Mouse (Mus musculus): ENCODE results near the gene Olfr551. TPM values are rescaled to one million over a fixed set of nuclear protein-coding genes. Genes with fewer than 3 reads are reported as not detected.

The Olfr551 gene
- polyA plus RNA-seq, 1 experiment from 2014 or later: not detected

DNA sequence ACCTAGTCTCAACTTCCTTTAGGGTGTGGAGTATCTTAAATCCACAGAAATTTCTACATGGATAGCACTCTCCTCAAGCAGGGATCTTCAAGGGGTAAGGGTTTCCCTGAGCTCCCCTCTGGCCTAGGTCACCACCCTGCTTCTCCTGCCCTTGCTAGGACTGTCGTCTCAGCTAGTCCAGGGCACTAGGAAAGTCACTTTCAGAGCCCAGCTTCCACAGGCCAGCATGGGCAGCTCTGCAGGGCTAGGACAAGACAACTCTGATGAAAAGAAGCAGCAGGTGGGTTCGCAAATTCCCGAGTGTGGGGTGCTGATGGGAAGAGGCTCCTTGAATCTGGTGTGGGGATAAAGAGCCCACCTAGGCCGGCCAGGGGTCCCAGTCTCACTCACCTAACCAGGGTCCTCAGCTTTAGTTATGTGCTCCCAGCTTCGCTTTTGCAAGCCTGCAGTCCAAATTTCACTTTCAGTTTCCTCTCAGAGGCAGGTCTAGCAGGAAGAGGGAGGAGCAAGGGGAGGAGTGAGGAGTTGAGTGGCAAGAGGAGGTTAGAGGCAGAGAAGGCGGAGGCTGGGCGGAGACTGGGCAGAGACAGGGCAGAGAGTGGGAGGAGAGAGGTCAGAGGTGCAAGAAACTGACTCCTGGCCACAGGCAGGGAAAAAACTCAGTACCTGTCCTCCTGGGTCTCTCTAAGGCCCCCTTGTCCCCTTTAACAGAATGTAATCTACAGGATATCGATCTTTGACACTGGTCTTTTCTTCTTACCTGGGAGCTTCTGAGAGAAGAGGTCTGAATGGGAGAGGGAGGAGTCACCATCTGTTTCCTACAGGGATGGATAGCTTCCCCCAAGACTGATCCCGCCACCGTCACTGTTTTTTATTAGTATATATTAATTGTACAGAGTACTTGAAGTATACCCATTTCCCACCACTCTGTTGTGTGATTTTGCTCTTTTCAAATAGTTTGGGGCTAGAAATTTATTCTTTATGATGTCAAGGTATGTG is 26.4 kb downstream of the Olfr551 start, which contains the start of gene Trim21:
Gene Trim21, minus strand, starts transcription at position 488 of the 999 bp plus-strand sequence.
- ATAC-seq (ENCODE audit: low FRiP score, low TSS enrichment) (peak; percentile 100), DNase-seq (ENCODE audit: low spot score) (peak; percentile 89)
- WGBS: 14% methylated on average over 10 of the region's 10 CpGs
- H3K36me3 ChIP-seq (ENCODE audit: control insufficient read depth, insufficient read depth, low read length): 0 out of 2 replicates have a peak, but pooled peaks cover 2% of the 10 kb centered on the region
- peak within 1 kb of the TSS; percentile 79 for H3K4me2 ChIP-seq (replicated peaks; ENCODE audit: low read depth)
- H3K9ac ChIP-seq (ENCODE audit: low read length): peak within 1 kb of the TSS; percentile 69
- no peaks in the 10 kb centered on the region for H3K9me3 ChIP-seq (ENCODE audit: control insufficient read depth, low read length)
- peak within 1 kb of the TSS; percentile 20 for H3K27ac ChIP-seq (replicated peaks)
- no peaks in the 10 kb centered on the region for H3K4me1 ChIP-seq (replicated peaks; ENCODE audit: control insufficient read depth, insufficient read depth)
- TF ChIP-seq CTCF (IDR thresholded peaks at IDR 0.05; ENCODE audit: low read depth): no peak
- TF ChIP-seq EP300 (optimal IDR thresholded peaks at IDR 0.05): no peak
- H3K27me3 ChIP-seq (ENCODE audit: control insufficient read depth, insufficient read depth, low read length): no peaks in the 10 kb centered on the region
- H3K4me3 ChIP-seq (ENCODE audit: low read depth, low read length): peak within 1 kb of the TSS; percentile 54

GRCm38 (mm10) chr7:102553279-102553678 is 38.4 kb downstream of the Olfr551 start:
- Histone ChIP-seq H3K4me3 (ENCODE audit: low read depth, low read length) (no peak overlapping the region), H3K27me3 (ENCODE audit: control insufficient read depth, insufficient read depth, low read length) (no peaks in the 10 kb centered on the region), H3K9me3 (ENCODE audit: control insufficient read depth, low read length) (no peaks in the 10 kb centered on the region), H3K27ac (replicated peaks) (no peak overlapping the region), H3K9ac (ENCODE audit: low read length) (no peak overlapping the region), H3K4me1 (replicated peaks; ENCODE audit: control insufficient read depth, insufficient read depth) (no peaks in the 10 kb centered on the region), H3K4me2 (replicated peaks; ENCODE audit: low read depth) (no peak overlapping the region), H3K36me3 (ENCODE audit: control insufficient read depth, insufficient read depth, low read length) (no peaks in the 10 kb centered on the region)
- no peak for DNase-seq (ENCODE audit: low spot score)
- ATAC-seq (ENCODE audit: low FRiP score, low TSS enrichment): no peak
- WGBS: 65% methylated on average over 3 of the region's 3 CpGs
- no peak for TF ChIP-seq EP300 (optimal IDR thresholded peaks at IDR 0.05)
- TF ChIP-seq CTCF (IDR thresholded peaks at IDR 0.05; ENCODE audit: low read depth): no peak

GRCm38 (mm10) chr7:102549570-102549969 is 42.1 kb downstream of the Olfr551 start, which contains the start of gene Olfr549:
Gene Olfr549 (plus strand): TSS chr7:102549870.
- WGBS: 95% methylated on average over 3 of the region's 3 CpGs
- no peak within 1 kb of the TSS for H3K27ac ChIP-seq (replicated peaks)
- ATAC-seq (ENCODE audit: low FRiP score, low TSS enrichment) (no peak), DNase-seq (ENCODE audit: low spot score) (no peak)
- no peak within 1 kb of the TSS for H3K4me2 ChIP-seq (replicated peaks; ENCODE audit: low read depth)
- H3K9me3 ChIP-seq (ENCODE audit: control insufficient read depth, low read length): no peaks in the 10 kb centered on the region
- H3K9ac ChIP-seq (ENCODE audit: low read length): no peak within 1 kb of the TSS
- no peak within 1 kb of the TSS for H3K4me3 ChIP-seq (ENCODE audit: low read depth, low read length)
- TF ChIP-seq EP300 (optimal IDR thresholded peaks at IDR 0.05): no peak
- no peaks in the 10 kb centered on the region for H3K36me3 ChIP-seq (ENCODE audit: control insufficient read depth, insufficient read depth, low read length)
- H3K27me3 ChIP-seq (ENCODE audit: control insufficient read depth, insufficient read depth, low read length): no peaks in the 10 kb centered on the region
- no peaks in the 10 kb centered on the region for H3K4me1 ChIP-seq (replicated peaks; ENCODE audit: control insufficient read depth, insufficient read depth)

DNA sequence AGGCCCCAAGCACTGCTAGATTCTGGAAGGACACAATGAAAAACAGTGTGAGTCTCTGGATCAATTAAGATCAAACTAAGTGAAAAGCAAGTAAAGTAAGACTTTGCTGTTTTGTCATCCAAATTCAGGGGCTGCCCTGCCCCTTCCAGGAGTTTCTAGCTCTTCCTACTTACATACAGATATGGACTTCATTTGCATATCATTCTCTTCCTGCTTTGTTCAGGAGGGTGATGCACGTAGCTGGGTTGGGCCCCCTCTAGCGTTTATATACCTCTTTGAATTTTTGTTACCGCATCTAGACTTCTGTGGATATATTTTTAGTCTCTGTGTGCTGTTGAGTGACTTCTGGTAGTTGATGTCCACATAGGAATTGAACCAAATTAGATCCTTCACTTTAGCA is 50.4 kb downstream of the Olfr551 start:
- ATAC-seq (ENCODE audit: low FRiP score, low TSS enrichment): no peak
- Histone ChIP-seq H3K4me2 (replicated peaks; ENCODE audit: low read depth) (no peak overlapping the region), H3K27ac (replicated peaks) (no peak overlapping the region), H3K4me1 (replicated peaks; ENCODE audit: control insufficient read depth, insufficient read depth) (no peaks in the 10 kb centered on the region), H3K36me3 (ENCODE audit: control insufficient read depth, insufficient read depth, low read length) (no peaks in the 10 kb centered on the region), H3K27me3 (ENCODE audit: control insufficient read depth, insufficient read depth, low read length) (no peaks in the 10 kb centered on the region), H3K4me3 (ENCODE audit: low read depth, low read length) (no peak overlapping the region), H3K9me3 (ENCODE audit: control insufficient read depth, low read length) (no peaks in the 10 kb centered on the region), H3K9ac (ENCODE audit: low read length) (no peak overlapping the region)
- TF ChIP-seq CTCF (IDR thresholded peaks at IDR 0.05; ENCODE audit: low read depth): no peak
- 48% methylated on average over 3 of the region's 3 CpGs for WGBS
- no peak for DNase-seq (ENCODE audit: low spot score)

DNA sequence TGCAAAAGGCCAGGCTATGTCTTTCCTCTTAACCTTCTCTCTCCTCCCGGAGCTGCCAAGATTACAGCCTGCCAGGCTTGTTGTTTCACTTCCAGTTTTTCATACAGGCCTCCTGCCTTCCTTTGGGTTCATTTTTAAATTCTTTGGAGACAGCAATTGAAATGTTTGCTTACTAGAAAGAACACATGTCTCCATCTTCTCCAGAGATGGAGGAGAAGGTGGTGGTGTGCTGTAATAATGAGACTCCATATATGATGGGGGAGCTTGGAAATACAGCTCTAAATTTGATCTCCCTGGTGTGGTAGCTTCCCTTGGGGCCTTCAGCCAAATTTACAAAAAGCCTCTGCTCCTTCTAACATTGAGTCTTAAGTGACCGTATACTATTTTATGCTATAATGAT is 51.1 kb downstream of the Olfr551 start, which contains the start of gene Olfr548-ps1:
Gene Olfr548-ps1, plus strand, starts transcription at position 301 of the 400 bp plus-strand sequence.
- Histone ChIP-seq H3K27me3 (ENCODE audit: control insufficient read depth, insufficient read depth, low read length) (no peaks in the 10 kb centered on the region), H3K4me3 (ENCODE audit: low read depth, low read length) (no peak within 1 kb of the TSS), H3K9ac (ENCODE audit: low read length) (no peak within 1 kb of the TSS), H3K27ac (replicated peaks) (no peak within 1 kb of the TSS), H3K9me3 (ENCODE audit: control insufficient read depth, low read length) (no peaks in the 10 kb centered on the region), H3K4me2 (replicated peaks; ENCODE audit: low read depth) (no peak within 1 kb of the TSS), H3K4me1 (replicated peaks; ENCODE audit: control insufficient read depth, insufficient read depth) (no peaks in the 10 kb centered on the region), H3K36me3 (ENCODE audit: control insufficient read depth, insufficient read depth, low read length) (no peaks in the 10 kb centered on the region)
- DNase-seq (ENCODE audit: low spot score) (no peak), ATAC-seq (ENCODE audit: low FRiP score, low TSS enrichment) (no peak)
- 80% methylated on average over 2 of the region's 2 CpGs for WGBS
- TF ChIP-seq CTCF (IDR thresholded peaks at IDR 0.05; ENCODE audit: low read depth): no peak
- no peak for TF ChIP-seq EP300 (optimal IDR thresholded peaks at IDR 0.05)

GRCm38 (mm10) chr7:102534449-102534848 is 57.2 kb downstream of the Olfr551 start, which contains the start of gene Olfr547:
Gene Olfr547 (plus strand): TSS chr7:102534749.
- H3K27me3 ChIP-seq (ENCODE audit: control insufficient read depth, insufficient read depth, low read length): no peaks in the 10 kb centered on the region
- H3K4me3 ChIP-seq (ENCODE audit: low read depth, low read length): no peak within 1 kb of the TSS
- TF ChIP-seq CTCF (IDR thresholded peaks at IDR 0.05; ENCODE audit: low read depth) (no peak), EP300 (optimal IDR thresholded peaks at IDR 0.05) (no peak)
- no peak within 1 kb of the TSS for H3K4me2 ChIP-seq (replicated peaks; ENCODE audit: low read depth)
- H3K9me3 ChIP-seq (ENCODE audit: control insufficient read depth, low read length): no peaks in the 10 kb centered on the region
- no peak within 1 kb of the TSS for H3K27ac ChIP-seq (replicated peaks)
- DNase-seq (ENCODE audit: low spot score) (no peak), ATAC-seq (ENCODE audit: low FRiP score, low TSS enrichment) (no peak)
- H3K4me1 ChIP-seq (replicated peaks; ENCODE audit: control insufficient read depth, insufficient read depth): no peaks in the 10 kb centered on the region
- H3K36me3 ChIP-seq (ENCODE audit: control insufficient read depth, insufficient read depth, low read length): no peaks in the 10 kb centered on the region
- 78% methylated on average over 1 of the region's 1 CpGs for WGBS
- no peak within 1 kb of the TSS for H3K9ac ChIP-seq (ENCODE audit: low read length)

Other genes with a start within 250 kb of the Olfr551 start
- gene Rrm1, start 150.2 kb downstream of the Olfr551 start, polyA plus RNA-seq (2015; fragmentation: Nextera tagmentation; extraction: Ambion mirVana): 31.2 and 35.7 TPM in 2 replicates
- gene Olfr543, start 110.2 kb downstream of the Olfr551 start, polyA plus RNA-seq (2015; fragmentation: Nextera tagmentation; extraction: Ambion mirVana): not detected in 2 replicates
- 0.04 TPM in 1 of 2 replicates, not detected in the other for gene Olfr544, start 103.6 kb downstream of the Olfr551 start, polyA plus RNA-seq (2015; fragmentation: Nextera tagmentation; extraction: Ambion mirVana)
- 0.04 TPM in 1 of 2 replicates, not detected in the other for gene Olfr545, start 92.3 kb downstream of the Olfr551 start, polyA plus RNA-seq (2015; fragmentation: Nextera tagmentation; extraction: Ambion mirVana)
- gene Olfr547, start 57.1 kb downstream of the Olfr551 start, polyA plus RNA-seq (2015; fragmentation: Nextera tagmentation; extraction: Ambion mirVana): not detected in 2 replicates
- gene Olfr548-ps1, start 51.0 kb downstream of the Olfr551 start, polyA plus RNA-seq (2015; fragmentation: Nextera tagmentation; extraction: Ambion mirVana): not detected in 2 replicates
- not detected in 2 replicates for gene Olfr549, start 42.0 kb downstream of the Olfr551 start, polyA plus RNA-seq (2015; fragmentation: Nextera tagmentation; extraction: Ambion mirVana)
- 0.63 and 0.68 TPM in 2 replicates for gene Trim21, start 26.4 kb downstream of the Olfr551 start, polyA plus RNA-seq (2015; fragmentation: Nextera tagmentation; extraction: Ambion mirVana)
- not detected in 2 replicates for gene Olfr550, start 20.4 kb downstream of the Olfr551 start, polyA plus RNA-seq (2015; fragmentation: Nextera tagmentation; extraction: Ambion mirVana)
- gene Olfr552, start 5.9 kb upstream of the Olfr551 start, polyA plus RNA-seq (2015; fragmentation: Nextera tagmentation; extraction: Ambion mirVana): not detected in 2 replicates
- gene Olfr553, start 26.3 kb upstream of the Olfr551 start, polyA plus RNA-seq (2015; fragmentation: Nextera tagmentation; extraction: Ambion mirVana): not detected in 2 replicates
- not detected in 2 replicates for gene Olfr554, start 46.5 kb upstream of the Olfr551 start, polyA plus RNA-seq (2015; fragmentation: Nextera tagmentation; extraction: Ambion mirVana)
- gene Olfr555, start 66.9 kb upstream of the Olfr551 start, polyA plus RNA-seq (2015; fragmentation: Nextera tagmentation; extraction: Ambion mirVana): not detected in 2 replicates
- gene Olfr556, start 73.0 kb upstream of the Olfr551 start, polyA plus RNA-seq (2015; fragmentation: Nextera tagmentation; extraction: Ambion mirVana): not detected in 2 replicates
- gene Trim68, start 95.4 kb upstream of the Olfr551 start, polyA plus RNA-seq (2015; fragmentation: Nextera tagmentation; extraction: Ambion mirVana): 9.6 and 9.7 TPM in 2 replicates
- not detected in 2 replicates for gene Olfr557, start 104.0 kb upstream of the Olfr551 start, polyA plus RNA-seq (2015; fragmentation: Nextera tagmentation; extraction: Ambion mirVana)
- gene Olfr558, start 110.3 kb upstream of the Olfr551 start, polyA plus RNA-seq (2015; fragmentation: Nextera tagmentation; extraction: Ambion mirVana): 0.27 and 0.40 TPM in 2 replicates
- not detected in 2 replicates for gene Olfr33, start 127.2 kb upstream of the Olfr551 start, polyA plus RNA-seq (2015; fragmentation: Nextera tagmentation; extraction: Ambion mirVana)
- not detected in 2 replicates for gene Olfr559, start 135.6 kb upstream of the Olfr551 start, polyA plus RNA-seq (2015; fragmentation: Nextera tagmentation; extraction: Ambion mirVana)
- gene Olfr560, start 167.5 kb upstream of the Olfr551 start, polyA plus RNA-seq (2015; fragmentation: Nextera tagmentation; extraction: Ambion mirVana): not detected in 2 replicates
- 0.32 and 0.35 TPM in 2 replicates for gene Olfr78, start 167.6 kb upstream of the Olfr551 start, polyA plus RNA-seq (2015; fragmentation: Nextera tagmentation; extraction: Ambion mirVana)
- not detected in 2 replicates for gene Olfr561, start 179.3 kb upstream of the Olfr551 start, polyA plus RNA-seq (2015; fragmentation: Nextera tagmentation; extraction: Ambion mirVana)
- gene Olfr564, start 211.6 kb upstream of the Olfr551 start, polyA plus RNA-seq (2015; fragmentation: Nextera tagmentation; extraction: Ambion mirVana): not detected in 2 replicates